14 mouse cellular contexts compared by ENCODE assay signal in genomic region chr9:85835521-85836425, GRCm38 (mm10). TPM values are rescaled to one million over a fixed set of nuclear protein-coding genes. Genes with fewer than 3 reads are reported as not detected.
A peak's percentile ranks its signal among the peaks of the same experiment; 100 is the strongest.
DNase-seq lines count a peak whose midpoint lies in the region; ATAC-seq and TF ChIP-seq lines count a peak whose summit lies in the region.
"Had no signal": no experiment of that assay in that cellular context is flagged by ENCODE, and none has a peak within 500 bp of the region (broad histone marks: within the 10 kb centered on the region; RNA-seq: fewer than 3 reads in every experiment).

No protein-coding gene starts in this region.

- no peak overlapping the region for H3K9ac ChIP-seq in heart, adult 2 months (ENCODE audit: low read depth, low read length)
- no peak overlapping the region for H3K9ac ChIP-seq in midbrain, embryonic 14.5 days (replicated peaks; ENCODE audit: low read length)
- H3K9ac ChIP-seq in midbrain, embryonic 15.5 days, result no peak overlapping the region
- H3K9ac ChIP-seq: heart, embryonic 15.5 days had no signal

- no peak for TF ChIP-seq POLR2A in heart, adult 2 months (IDR thresholded peaks at IDR 0.05; ENCODE audit: insufficient read depth, low read depth, low read length)

- no peaks in the 10 kb centered on the region for H3K27me3 ChIP-seq in heart, adult 2 months (ENCODE audit: control insufficient read depth, insufficient read depth, low read length)
- no peaks in the 10 kb centered on the region; the same call in 1 of the 2 replicates for H3K27me3 ChIP-seq in midbrain, embryonic 14.5 days (ENCODE audit: control insufficient read depth, insufficient read depth, low read length)
- H3K27me3 ChIP-seq in midbrain, embryonic 15.5 days (replicated peaks), result peaks cover 4% of the 10 kb centered on the region; the same call in 1 of the 2 replicates
- H3K27me3 ChIP-seq: heart, embryonic 15.5 days had no signal

- no peak overlapping the region for H3K27ac ChIP-seq in heart, adult 2 months
- H3K27ac ChIP-seq in midbrain, embryonic 14.5 days (replicated peaks; ENCODE audit: low read depth, low read length), result no peak overlapping the region
- no peak overlapping the region for H3K27ac ChIP-seq in midbrain, embryonic 15.5 days
- H3K27ac ChIP-seq: heart, embryonic 15.5 days had no signal

- no peak overlapping the region for H3K4me3 ChIP-seq in heart, adult 2 months
- no peak overlapping the region for H3K4me3 ChIP-seq in midbrain, embryonic 14.5 days (replicated peaks; ENCODE audit: low read depth, low read length)
- no peak overlapping the region for H3K4me3 ChIP-seq in midbrain, embryonic 15.5 days
- H3K4me3 ChIP-seq: erythroblast, embryonic 14.5 days; heart, embryonic 15.5 days had no signal

- no peaks in the 10 kb centered on the region for H3K36me3 ChIP-seq in heart, adult 2 months (ENCODE audit: control insufficient read depth, insufficient read depth, low read length)
- H3K36me3 ChIP-seq in midbrain, embryonic 14.5 days (ENCODE audit: control insufficient read depth, insufficient read depth, low read length), result no peaks in the 10 kb centered on the region
- no peaks in the 10 kb centered on the region for H3K36me3 ChIP-seq in midbrain, embryonic 15.5 days (replicated peaks)
- H3K36me3 ChIP-seq: heart, embryonic 15.5 days had no signal

- no peaks in the 10 kb centered on the region for H3K9me3 ChIP-seq in midbrain, embryonic 14.5 days (ENCODE audit: control insufficient read depth, low read length)
- H3K9me3 ChIP-seq in midbrain, embryonic 15.5 days, result no peaks in the 10 kb centered on the region
- H3K9me3 ChIP-seq: heart, embryonic 15.5 days had no signal

- peak; percentile 69 for DNase-seq in heart, adult 11 months
- no peak for DNase-seq in heart, adult 2 months
- DNase-seq in midbrain, embryonic 14.5 days, result peak; percentile 17
- DNase-seq in cerebellum, adult 11-12 months, result peak; percentile 84
- peak; percentile 57 to 60 for DNase-seq in cerebellum, postnatal 36 days
- no peak for DNase-seq in neural tube, embryonic 10.5 days (ENCODE audit: extremely low spot score, low spot score)
- DNase-seq: embryo, embryonic 11 days; kidney, adult 2 months; kidney, postnatal 4 days; right cerebral cortex, postnatal 14 days had no signal

- WGBS in heart, adult 2 months, result 70% methylated on average over 17 of the region's 17 CpGs
- WGBS in midbrain, embryonic 14.5 days, result 82% methylated on average over 17 of the region's 17 CpGs
- 75% methylated on average over 17 of the region's 17 CpGs for WGBS in midbrain, embryonic 15.5 days

- intact Hi-C loops in heart, adult 2 months (cut with DNase I), result no loop called here

- H3K4me2 ChIP-seq in midbrain, embryonic 14.5 days (ENCODE audit: low read length), result no peak overlapping the region
- H3K4me2 ChIP-seq in midbrain, embryonic 15.5 days, result no peak overlapping the region
- H3K4me2 ChIP-seq: heart, embryonic 15.5 days; midbrain, embryonic 11.5 days had no signal

- H3K79me2 ChIP-seq in heart, adult 2 months (replicated peaks; ENCODE audit: control insufficient read depth, insufficient read depth, low read length), result no peaks in the 10 kb centered on the region

- ATAC-seq in midbrain, embryonic 14.5 days (ENCODE audit: low FRiP score, low TSS enrichment), result no peak
- no peak for ATAC-seq in midbrain, embryonic 15.5 days (replicated peaks)

- no peak for TF ChIP-seq CTCF in heart, adult 2 months (IDR thresholded peaks at IDR 0.05)

- no peak for TF ChIP-seq EP300 in heart, adult 2 months (IDR thresholded peaks at IDR 0.05; ENCODE audit: insufficient read depth, low read depth, low read length)

- H3K4me1 ChIP-seq in heart, adult 2 months (ENCODE audit: control insufficient read depth, insufficient read depth, low read length), result no peaks in the 10 kb centered on the region
- no peaks in the 10 kb centered on the region for H3K4me1 ChIP-seq in midbrain, embryonic 14.5 days (ENCODE audit: control insufficient read depth, insufficient read depth, low read length)
- no peaks in the 10 kb centered on the region for H3K4me1 ChIP-seq in midbrain, embryonic 15.5 days
- H3K4me1 ChIP-seq: heart, embryonic 15.5 days had no signal

RNA-seq across cellular contexts. Expression of gene Tpbg, which starts 6.4 kb away (rescaled TPM):
- total RNA-seq in heart, adult 2 months (2021), result 1 to 10 TPM; 1.6 to 1.8 TPM
- 0.59 and 0.98 TPM in 2 replicates for polyA plus RNA-seq in heart, adult 2 months (2012; rRNA removed)
- 15.3 and 20.2 TPM in 2 replicates for polyA plus RNA-seq in midbrain, embryonic 14.5 days (2014; fragmentation: Nextera tagmentation; extraction: Ambion mirVana)
- 12.1 and 15.2 TPM in 2 replicates for polyA plus RNA-seq in midbrain, embryonic 15.5 days (2015; fragmentation: Nextera tagmentation; extraction: Ambion mirVana)
- polyA plus RNA-seq: erythroblast, embryonic 14.5 days had no signal

Comparison
In these comparisons a context has a peak if more than half of its experiments do, and no peak if none do; other contexts are left out.
1. DNase-seq: peak in heart, adult 11 months (single experiment), midbrain, embryonic 14.5 days (single experiment), cerebellum, adult 11-12 months (single experiment) and cerebellum, postnatal 36 days (2 of 2); none in heart, adult 2 months (0 of 2) and neural tube, embryonic 10.5 days (single experiment).